Mouse (Mus musculus) spleen, postnatal 4 days (tissue): ENCODE measurements around the gene Gm3259.
"Not testable (repeated sequence)": the region's sequence is repeated elsewhere in the genome, so short reads cannot be mapped to it uniquely, and the experiment has no call there.

Source experiments
- DNase-seq, 2 experiments: peaks; one replicate each; pipeline ENCODE4 v3.0.0; 2022; ENCODE audit warnings: low spot score in 2 of 2

Gm3259 gene

GRCm38 (mm10) chr5:95305611-95306010, at the start of gene Gm3259:
Gm3259 (plus strand) TSS chr5:95305911.
- DNase-seq: not testable (repeated sequence)

- DNase-seq: not testable (repeated sequence)
Observed at GRCm38 (mm10) chr5:95272668-95273067, 33.0 kb upstream of the Gm3259 start, which contains the start of gene Gm10424. Gm10424 (minus strand) TSS chr5:95272768.
